Mouse (Mus musculus) cortical plate, adult 2 months (tissue): Measurements from ENCODE around the gene Myo1a.

ENCODE experiments used
- CTCF ChIP-seq: fragments of 200-500 bp; IDR thresholded peaks from 2 replicates; pipeline ENCODE4 v1.5.1; 2011; ENCODE audit warnings: mild to moderate bottlenecking, control low read depth, low read length; ENCODE audit not compliant: insufficient read depth; ENCODE audit errors: extremely low read depth
- POLR2A ChIP-seq: fragments of 200-500 bp; IDR thresholded peaks from 2 replicates; pipeline ENCODE4 v1.6.1; 2011; ENCODE audit warnings: mild to moderate bottlenecking, low read length, control low read depth; ENCODE audit not compliant: insufficient read depth; ENCODE audit errors: extremely low read depth

DNA sequence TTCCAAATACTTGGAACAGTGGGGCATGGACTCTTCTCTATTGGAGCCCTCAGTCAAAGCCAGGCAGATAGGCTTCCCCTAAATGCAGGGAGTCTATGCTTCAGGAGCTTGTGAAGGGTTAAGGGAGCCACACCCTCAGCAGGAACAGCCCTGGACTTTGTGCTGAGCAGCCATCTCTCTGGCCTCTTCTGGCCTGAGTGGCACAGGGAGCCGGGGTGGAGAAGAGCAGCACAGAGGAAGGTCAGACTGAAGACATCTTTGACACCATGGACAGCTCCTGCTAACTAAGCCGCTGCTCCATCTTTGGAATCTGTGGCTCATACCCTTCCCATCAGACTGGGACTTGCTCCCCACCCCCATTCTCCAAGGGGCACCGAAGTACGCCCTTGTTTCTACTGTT lies 1.7 kb upstream of the Myo1a start:
- no peak for TF ChIP-seq CTCF
- no peak for TF ChIP-seq POLR2A
